Mouse (Mus musculus) heart, adult 2 months (tissue): Measurements from ENCODE around the gene Ifngr1. TPM values are rescaled to one million over a fixed set of nuclear protein-coding genes. Genes with fewer than 3 reads are reported as not detected.

Experiments
- DNase-seq, 2 experiments: peaks; one replicate each; pipeline ENCODE4 v3.0.0; 2021
- H3K27ac ChIP-seq: fragments of 200-600 bp; 2 replicates; pipeline ENCODE4 v1.8.1; 2022
- H3K27me3 ChIP-seq: fragments of 200-500 bp; 2 replicates; pipeline ENCODE4 v1.6.1; 2012; ENCODE audit warnings: mild to moderate bottlenecking, low read length, inconsistent platforms, mixed read lengths; ENCODE audit not compliant: control insufficient read depth, insufficient read depth
- H3K36me3 ChIP-seq: fragments of 200-500 bp; 2 replicates; pipeline ENCODE4 v1.6.1; 2012; ENCODE audit warnings: low read length, inconsistent platforms; ENCODE audit not compliant: control insufficient read depth, insufficient read depth
- H3K4me1 ChIP-seq: fragments of 200-500 bp; 2 replicates; pipeline ENCODE4 v1.6.1; 2011; ENCODE audit warnings: low read length; ENCODE audit not compliant: control insufficient read depth, insufficient read depth
- H3K4me3 ChIP-seq: fragments of 200-600 bp; 2 replicates; pipeline ENCODE4 v1.8.1; 2022
- H3K79me2 ChIP-seq: fragments of 200-500 bp; replicated peaks from 2 replicates; pipeline ENCODE4 v1.6.1; 2012; ENCODE audit warnings: mild to moderate bottlenecking, inconsistent platforms, low read length, moderate library complexity, mixed read lengths; ENCODE audit not compliant: control insufficient read depth, insufficient read depth
- H3K9ac ChIP-seq: fragments of 200-500 bp; 2 replicates; pipeline ENCODE4 v1.6.1; 2012; ENCODE audit warnings: low read depth, mild to moderate bottlenecking, control low read depth, inconsistent platforms, low read length, mixed read lengths
- CTCF ChIP-seq: fragments of 200-600 bp; IDR thresholded peaks from 2 replicates; pipeline ENCODE4 v1.8.1; 2022; ENCODE audit warnings: antibody characterized with exemption, mild to moderate bottlenecking, moderate library complexity
- EP300 ChIP-seq: fragments of 200-500 bp; IDR thresholded peaks from 2 replicates; pipeline ENCODE4 v1.6.1; 2011; ENCODE audit warnings: low read depth, low read length, control low read depth; ENCODE audit not compliant: insufficient read depth
- POLR2A ChIP-seq: fragments of 200-500 bp; IDR thresholded peaks from 2 replicates; pipeline ENCODE4 v1.6.1; 2011; ENCODE audit warnings: mild to moderate bottlenecking, low read depth, low read length, control low read depth; ENCODE audit not compliant: insufficient read depth
- WGBS: fragments of 180-500 bp; shearing (Covaris S2); methylation state at CpG from one replicate; pipeline ENCODE4 v1.1.7; 2018; 5-methylcytosine and 5-hydroxymethylcytosine counted together
- intact Hi-C: fragments of 180-260 bp; cut with DNase I; formaldehyde crosslinking; loops from one replicate; pipeline ENCODE4 v1.15.1; 2025
- polyA plus RNA-seq: library from polyadenylated mRNA; depleted of rRNA; stranded (reverse); fragments of >200 nt; gene quantifications from 2 replicates; pipeline ENCODE4 v1.2.3, GENCODE M21; 2012
- total RNA-seq, 2 experiments: library from RNA; stranded (reverse); gene quantifications; 2 replicates each; pipeline ENCODE4 v1.2.3; 2021

Ifngr1 gene
- total and polyA plus RNA-seq, 3 experiments: 27.2 to 51.2 (median 48.2) TPM

DNA sequence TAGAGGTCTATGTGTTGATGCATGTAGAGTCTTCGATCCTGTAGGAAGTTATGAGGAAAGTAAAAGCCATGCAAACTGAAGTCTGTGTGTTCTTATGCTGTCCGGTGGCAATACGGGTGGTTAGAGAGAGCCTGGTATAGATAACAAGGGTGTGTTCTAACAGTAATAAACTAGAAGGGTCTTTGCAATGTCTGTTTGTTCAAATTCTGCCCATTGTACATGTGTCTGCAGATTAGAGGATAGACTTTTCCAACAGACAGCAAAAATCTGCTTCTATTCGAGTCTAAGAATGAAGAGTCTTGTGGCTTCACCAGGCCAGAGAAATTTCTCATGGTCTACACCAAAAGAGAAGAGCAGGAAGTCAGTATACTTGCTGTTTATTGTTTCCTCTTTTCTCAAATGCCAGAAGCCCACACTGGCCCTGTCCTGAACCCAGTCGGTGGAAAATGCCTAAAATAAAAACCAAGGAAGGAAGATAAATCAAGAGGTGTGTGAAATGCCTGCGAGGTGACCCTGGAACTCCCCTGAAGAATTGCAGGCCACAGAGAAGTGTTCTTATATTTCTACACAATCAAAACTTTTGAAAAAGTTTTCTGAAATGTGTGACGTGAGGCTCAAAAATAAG is 8.8 kb upstream of the Ifngr1 start:
- H3K27ac ChIP-seq: peak overlapping the region; percentile 57
- TF ChIP-seq EP300 (no peak), CTCF (no peak), POLR2A (no peak)
- no peaks in the 10 kb centered on the region for H3K79me2 ChIP-seq
- intact Hi-C loops: loop anchor here (1.0 kb wide), 1 partner anchor 20 kb away; no protein-coding TSS in a partner anchor
- no peaks in the 10 kb centered on the region for H3K27me3 ChIP-seq
- H3K36me3 ChIP-seq: peaks cover 8% of the 10 kb centered on the region
- peaks cover 8% of the 10 kb centered on the region for H3K4me1 ChIP-seq
- DNase-seq: no peak
- WGBS: 48% methylated on average over 7 of the region's 7 CpGs
- H3K4me3 ChIP-seq: no peak overlapping the region
- no peak overlapping the region for H3K9ac ChIP-seq

DNA sequence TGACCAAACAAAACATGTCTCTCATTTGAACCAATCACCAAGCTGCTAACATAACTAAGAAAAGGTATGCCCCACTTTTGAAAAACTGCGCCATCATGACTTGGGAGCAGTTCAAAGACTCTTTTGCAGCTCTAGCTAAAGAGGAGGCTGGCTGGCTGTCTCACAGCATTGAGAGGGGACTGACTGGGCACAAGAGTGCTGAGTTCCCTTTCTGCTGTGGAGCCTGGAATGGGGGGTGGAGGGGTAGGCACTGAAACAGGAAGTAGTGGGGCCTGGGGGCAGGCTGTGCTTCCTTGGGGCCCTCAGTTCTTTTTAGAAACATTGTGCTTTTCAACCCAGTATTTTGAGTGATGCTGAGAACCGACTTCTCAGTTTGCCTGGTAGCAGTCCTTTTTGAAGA is 7.7 kb upstream of the Ifngr1 start:
- H3K9ac ChIP-seq: no peak overlapping the region
- no peak overlapping the region for H3K4me3 ChIP-seq
- DNase-seq: peak in 1 of 2 experiments; percentile 60
- peak overlapping the region; percentile 57 for H3K27ac ChIP-seq
- no peaks in the 10 kb centered on the region for H3K79me2 ChIP-seq
- 77% methylated on average over 2 of the region's 2 CpGs for WGBS
- TF ChIP-seq EP300: no peak
- no peak for TF ChIP-seq CTCF
- TF ChIP-seq POLR2A: no peak
- intact Hi-C loops: no loop called here
- peaks cover 8% of the 10 kb centered on the region for H3K4me1 ChIP-seq
- no peaks in the 10 kb centered on the region for H3K27me3 ChIP-seq
- H3K36me3 ChIP-seq: peaks cover 8% of the 10 kb centered on the region

DNA sequence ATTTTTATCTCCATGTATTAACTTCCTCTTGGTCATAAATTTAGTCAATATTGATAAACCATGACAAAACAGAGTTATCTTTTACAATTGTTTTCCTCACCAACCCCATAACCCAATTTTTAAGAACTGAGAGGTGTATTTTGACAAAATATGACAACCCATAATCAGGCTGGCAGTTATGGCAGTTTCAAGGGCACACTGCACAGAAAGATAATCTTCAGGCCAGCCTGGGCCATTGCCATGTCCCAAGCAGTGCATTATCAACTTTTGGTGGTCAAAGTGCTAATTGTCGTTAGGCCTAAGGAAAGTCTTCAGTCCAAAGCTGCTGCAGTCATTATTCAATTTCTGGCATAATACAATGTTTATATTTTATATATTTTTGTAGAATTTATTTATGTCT is 6.9 kb upstream of the Ifngr1 start:
- 77% methylated on average over 1 of the region's 1 CpGs for WGBS
- intact Hi-C loops: no loop called here

DNA sequence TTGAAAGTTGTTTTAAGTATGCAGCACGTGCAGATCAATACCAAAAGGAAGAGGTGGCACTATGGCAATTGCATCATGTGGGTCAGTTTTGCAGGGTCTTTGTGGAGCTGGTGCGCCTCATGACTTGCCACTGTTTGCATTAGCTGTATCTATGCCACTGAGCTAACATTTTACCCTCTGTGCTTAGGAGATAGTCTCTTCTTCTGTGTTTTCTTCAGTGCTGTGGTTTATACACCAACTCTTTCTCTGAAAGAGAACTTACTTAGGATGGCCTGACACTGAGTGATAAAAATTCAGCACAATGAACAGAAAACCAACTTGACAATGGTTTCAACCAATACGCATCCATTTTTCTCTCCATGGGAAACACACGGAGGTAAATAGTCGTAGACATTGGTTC is 5.9 kb upstream of the Ifngr1 start:
- DNase-seq: no peak
- H3K9ac ChIP-seq: no peak overlapping the region

More for the DNA sequence above, 6.9 kb upstream of the Ifngr1 start:
- Histone ChIP-seq H3K4me1 (peaks cover 8% of the 10 kb centered on the region), H3K36me3 (peaks cover 8% of the 10 kb centered on the region), H3K9ac (no peak overlapping the region), H3K27me3 (no peaks in the 10 kb centered on the region), H3K79me2 (no peaks in the 10 kb centered on the region), H3K27ac (no peak overlapping the region), H3K4me3 (no peak overlapping the region)
- DNase-seq: no peak
- TF ChIP-seq CTCF: no peak
- TF ChIP-seq EP300: no peak
- no peak for TF ChIP-seq POLR2A

DNA sequence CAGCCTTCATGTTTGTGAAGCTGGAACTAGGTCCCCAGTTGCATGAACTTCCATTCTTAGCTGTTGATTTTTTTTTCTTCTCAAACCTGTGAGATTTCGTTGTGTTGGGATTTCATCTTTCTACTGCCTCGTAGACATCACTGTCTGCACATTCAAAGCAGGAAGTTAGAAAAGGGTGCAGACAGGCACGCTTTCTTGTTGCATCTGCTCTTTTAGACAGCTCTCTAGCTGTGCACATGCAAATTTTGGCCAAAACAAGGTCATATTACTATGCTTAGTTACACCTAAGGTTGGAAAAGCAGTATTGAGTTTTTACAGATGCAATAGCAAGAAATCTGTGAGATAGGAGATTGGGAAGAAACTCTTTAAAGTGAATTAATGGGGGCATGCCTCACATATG is 4.5 kb upstream of the Ifngr1 start:
- Histone ChIP-seq H3K4me3 (no peak overlapping the region), H3K36me3 (peaks cover 8% of the 10 kb centered on the region), H3K4me1 (peaks cover 9% of the 10 kb centered on the region), H3K9ac (no peak overlapping the region), H3K27me3 (no peaks in the 10 kb centered on the region), H3K27ac (no peak overlapping the region), H3K79me2 (no peaks in the 10 kb centered on the region)
- WGBS: 68% methylated on average over 3 of the region's 3 CpGs
- intact Hi-C loops: no loop called here
- no peak for DNase-seq
- TF ChIP-seq POLR2A (no peak), CTCF (no peak), EP300 (no peak)

More for the DNA sequence above, 5.9 kb upstream of the Ifngr1 start:
- no peak overlapping the region for H3K27ac ChIP-seq
- no peaks in the 10 kb centered on the region for H3K79me2 ChIP-seq
- no peak overlapping the region for H3K4me3 ChIP-seq
- H3K27me3 ChIP-seq: no peaks in the 10 kb centered on the region
- WGBS: 93% methylated on average over 5 of the region's 5 CpGs
- no peak for TF ChIP-seq EP300
- TF ChIP-seq CTCF: no peak
- TF ChIP-seq POLR2A: no peak
- H3K36me3 ChIP-seq: peaks cover 8% of the 10 kb centered on the region
- intact Hi-C loops: no loop called here
- peaks cover 8% of the 10 kb centered on the region for H3K4me1 ChIP-seq

DNA sequence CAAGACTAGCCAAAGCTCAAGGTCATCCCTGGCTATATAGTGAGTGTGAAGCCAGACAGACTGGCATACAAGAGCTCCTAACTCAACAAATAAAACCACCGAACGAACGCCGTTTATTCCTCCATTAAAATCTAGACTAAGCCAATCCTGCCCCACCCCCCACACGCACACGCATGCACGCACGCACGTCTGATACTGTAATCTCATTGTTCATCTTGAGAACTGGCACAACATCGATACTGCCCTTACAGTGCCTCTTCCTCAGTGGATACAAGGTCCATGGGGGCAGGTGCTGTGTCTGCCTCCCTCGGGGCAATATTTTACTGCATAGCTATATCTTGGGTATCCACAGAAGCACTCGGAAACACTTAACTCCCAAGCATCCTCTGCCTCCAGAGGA is 2.1 kb upstream of the Ifngr1 start:
- DNase-seq: no peak
- peaks cover 5% of the 10 kb centered on the region for H3K36me3 ChIP-seq
- 0 out of 2 replicates have a peak, but pooled peaks cover 2% of the 10 kb centered on the region for H3K79me2 ChIP-seq
- no peak for TF ChIP-seq EP300
- TF ChIP-seq CTCF: no peak
- TF ChIP-seq POLR2A: no peak
- H3K27me3 ChIP-seq: no peaks in the 10 kb centered on the region
- intact Hi-C loops: loop anchor here (5.0 to 10.0 kb wide), 3 partner anchors 97 to 575 kb away; partner anchors contain the start of genes Pex7 and Tnfaip3
- no peak overlapping the region for H3K27ac ChIP-seq
- peaks cover 12% of the 10 kb centered on the region for H3K4me1 ChIP-seq
- no peak overlapping the region for H3K9ac ChIP-seq
- H3K4me3 ChIP-seq: no peak overlapping the region
- 84% methylated on average over 12 of the region's 12 CpGs for WGBS
